Mouse (Mus musculus): ENCODE data around the gene Cnppd1. TPM values are rescaled to one million over a fixed set of nuclear protein-coding genes. Genes with fewer than 3 reads are reported as not detected.
A peak's percentile ranks its signal among the peaks of the same experiment; 100 is the strongest.

Gene Cnppd1
- polyA plus RNA-seq, 1 experiment from 2014 or later, result 40.4 TPM

DNA sequence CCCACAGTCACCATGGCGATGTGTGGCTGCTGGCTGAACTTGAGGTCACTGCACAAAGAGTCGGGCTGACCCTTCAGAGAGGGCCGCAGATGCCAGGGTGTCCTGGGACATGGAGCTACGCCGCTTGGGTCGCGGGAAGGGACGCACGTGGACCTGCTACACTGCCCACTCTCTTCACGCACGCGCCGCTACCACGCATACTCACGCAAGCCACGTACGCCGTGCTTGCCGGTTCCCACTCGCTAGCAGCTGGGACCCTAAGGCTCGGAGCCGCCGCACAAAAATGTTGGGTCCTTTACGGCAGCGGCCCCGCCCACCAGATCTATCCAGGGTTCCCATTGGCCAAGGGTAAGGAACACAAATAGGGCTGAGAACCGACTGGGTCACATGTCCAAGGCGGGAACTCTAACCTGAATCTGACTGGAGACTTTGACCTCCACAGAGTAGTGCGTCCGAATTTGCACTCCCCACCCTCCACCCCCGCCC lies 37.6 kb upstream of the Cnppd1 start, which contains the start of gene Abcb6:
Gene Abcb6 (minus strand): TSS at position 288 of the 486 bp plus-strand sequence.
- Histone ChIP-seq H3K9me3 (no peaks in the 10 kb centered on the region), H3K36me3 (peaks cover 59% of the 10 kb centered on the region), H3K9ac (replicated peaks) (peak within 1 kb of the TSS; percentile 76), H3K4me2 (peak within 1 kb of the TSS; percentile 99), H3K27me3 (no peaks in the 10 kb centered on the region), H3K27ac (peak within 1 kb of the TSS; percentile 31; the same call in 1 of the 2 replicates), H3K4me3 (replicated peaks) (peak within 1 kb of the TSS; percentile 65), H3K4me1 (replicated peaks) (peaks cover 22% of the 10 kb centered on the region)
- ATAC-seq (ENCODE audit: insufficient number of reproducible peaks, insufficient read depth, low FRiP score, low TSS enrichment, low read depth), result peak; percentile 85
- WGBS, result under 1% methylated on average over 31 of the region's 31 CpGs

DNA sequence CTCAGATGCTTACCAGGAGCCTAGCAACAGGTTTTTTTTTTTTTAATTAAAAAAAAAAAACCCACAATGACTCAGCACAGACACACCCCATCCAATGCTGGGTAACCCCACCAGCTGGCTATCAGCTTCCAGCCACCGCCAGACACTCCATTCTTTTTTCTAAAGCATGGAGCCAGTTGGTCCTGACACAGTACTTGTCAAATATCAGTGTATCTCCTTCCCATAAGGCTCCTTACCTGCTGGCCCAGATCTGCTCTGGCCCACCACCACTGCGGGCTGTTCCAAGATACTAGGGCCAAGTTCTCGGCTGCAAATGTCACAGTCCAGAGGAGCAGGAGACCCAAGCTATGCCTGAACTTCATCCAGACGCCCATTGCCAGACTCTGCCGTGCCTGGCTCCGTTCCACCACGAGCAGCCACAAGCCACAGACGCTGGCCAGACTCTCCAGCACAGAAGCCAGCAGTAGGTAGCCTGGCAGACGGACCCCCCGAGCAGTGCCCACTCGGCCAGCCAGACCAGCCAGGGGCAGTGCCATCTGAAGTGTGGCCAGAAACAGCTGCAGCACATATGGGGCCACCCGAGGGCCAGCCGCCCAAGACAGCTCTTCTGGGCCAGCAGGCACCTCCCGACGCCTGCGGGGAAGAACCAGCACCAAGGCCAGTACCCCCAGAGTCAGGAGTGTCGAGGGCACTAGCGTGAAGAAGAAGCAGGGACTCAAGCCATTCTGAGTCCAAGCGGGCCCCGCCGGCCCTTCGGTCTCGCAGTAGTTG lies 37.0 kb upstream of the Cnppd1 start:
- Histone ChIP-seq H3K4me3 (replicated peaks) (peak overlapping the region; percentile 65), H3K9ac (replicated peaks) (peak overlapping the region; percentile 76), H3K9me3 (no peaks in the 10 kb centered on the region), H3K27ac (peak overlapping the region; percentile 31; the same call in 1 of the 2 replicates), H3K27me3 (no peaks in the 10 kb centered on the region), H3K4me1 (replicated peaks) (peaks cover 22% of the 10 kb centered on the region), H3K36me3 (peaks cover 56% of the 10 kb centered on the region), H3K4me2 (peak overlapping the region; percentile 99)
- peak; percentile 26; the same call in 1 of the 2 replicates for ATAC-seq (ENCODE audit: insufficient number of reproducible peaks, insufficient read depth, low FRiP score, low TSS enrichment, low read depth)
- 11% methylated on average over 23 of the region's 23 CpGs for WGBS

DNA sequence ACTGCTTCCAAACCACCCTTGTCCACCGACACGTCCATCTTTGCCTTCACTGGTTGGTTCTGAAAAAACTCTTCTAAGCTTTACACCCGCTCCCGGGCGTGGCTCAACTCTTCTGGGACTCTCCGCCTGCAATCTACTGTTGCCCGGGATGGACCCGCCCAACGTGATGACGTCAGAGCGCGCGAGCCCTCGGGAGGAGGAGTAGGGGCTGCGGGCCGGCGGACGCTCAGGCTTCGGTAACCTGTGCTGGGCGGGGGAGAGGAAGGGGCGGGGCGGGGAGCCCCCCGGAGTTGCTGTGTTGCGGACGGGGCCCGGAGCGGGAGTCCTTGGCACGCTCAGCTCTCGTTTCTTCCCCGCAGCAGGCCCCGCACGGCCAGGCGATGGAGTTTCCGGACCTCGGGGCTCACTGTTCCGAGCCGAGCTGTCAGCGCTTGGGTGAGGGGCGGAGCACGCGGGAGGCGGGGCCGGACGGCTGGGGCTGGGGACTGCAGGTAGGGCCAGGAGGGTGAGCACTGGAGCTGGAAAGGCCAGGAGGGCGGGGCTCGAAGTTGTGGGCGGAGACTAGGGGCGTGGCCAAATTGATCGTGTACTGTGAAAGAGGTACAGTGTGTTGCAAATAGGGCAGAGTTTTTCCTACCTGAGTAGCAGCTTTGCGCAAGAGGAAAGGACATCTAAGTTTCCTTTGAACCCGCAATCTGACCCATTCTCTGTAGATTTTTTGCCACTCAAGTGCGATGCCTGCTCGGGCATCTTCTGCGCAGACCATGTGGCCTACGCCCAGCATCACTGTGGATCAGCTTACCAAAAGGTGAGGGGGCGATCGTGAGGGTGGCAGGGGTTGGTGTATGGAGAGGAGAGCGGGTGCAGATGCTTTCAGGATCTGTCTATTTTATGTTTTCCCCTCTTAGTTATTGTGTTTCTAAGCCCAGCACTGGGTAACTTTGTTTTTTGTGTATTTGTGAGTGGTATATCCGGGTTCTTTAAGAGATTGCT lies 26.3 kb upstream of the Cnppd1 start, which contains the start of gene Zfand2b:
Gene Zfand2b (plus strand): TSS at position 175 of the 993 bp plus-strand sequence.
- Histone ChIP-seq H3K4me2 (peak within 1 kb of the TSS; percentile 69), H3K4me1 (replicated peaks) (peaks cover 11% of the 10 kb centered on the region), H3K9ac (replicated peaks) (peak within 1 kb of the TSS; percentile 54), H3K4me3 (replicated peaks) (peak within 1 kb of the TSS; percentile 70), H3K36me3 (peaks cover 40% of the 10 kb centered on the region), H3K27ac (peak within 1 kb of the TSS; percentile 91), H3K9me3 (no peaks in the 10 kb centered on the region), H3K27me3 (no peaks in the 10 kb centered on the region)
- 1% methylated on average over 59 of the region's 59 CpGs for WGBS
- peak; percentile 97 for ATAC-seq (ENCODE audit: insufficient number of reproducible peaks, insufficient read depth, low FRiP score, low TSS enrichment, low read depth)

DNA sequence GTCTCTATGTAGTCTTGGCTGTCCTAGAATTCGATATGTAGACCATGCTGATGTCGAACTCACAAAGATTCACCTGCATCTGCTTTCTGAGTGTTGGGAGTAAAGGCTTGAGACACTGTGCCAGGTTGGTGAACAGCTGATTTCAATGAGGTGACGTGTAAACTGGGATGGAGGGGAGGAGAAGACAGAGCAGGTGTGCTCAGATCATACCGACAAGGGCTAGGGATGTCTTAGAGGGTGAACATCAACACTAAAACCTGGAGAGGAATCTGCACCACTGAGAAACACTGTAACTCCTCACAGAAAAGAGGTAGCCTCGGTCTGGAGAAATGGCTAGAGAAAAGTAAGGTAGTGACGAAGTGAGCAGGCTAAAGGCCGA lies 25.6 kb upstream of the Cnppd1 start:
- H3K36me3 ChIP-seq, result peaks cover 33% of the 10 kb centered on the region
- ATAC-seq (ENCODE audit: insufficient number of reproducible peaks, insufficient read depth, low FRiP score, low TSS enrichment, low read depth), result peak; percentile 45
- peaks cover 11% of the 10 kb centered on the region for H3K4me1 ChIP-seq (replicated peaks)
- WGBS, result 9% methylated on average over 7 of the region's 7 CpGs
- H3K27me3 ChIP-seq, result no peaks in the 10 kb centered on the region
- H3K9me3 ChIP-seq, result no peaks in the 10 kb centered on the region
- H3K9ac ChIP-seq (replicated peaks), result peak overlapping the region; percentile 54
- H3K4me3 ChIP-seq (replicated peaks), result peak overlapping the region; percentile 70
- peak overlapping the region; percentile 91; the same call in 1 of the 2 replicates for H3K27ac ChIP-seq
- H3K4me2 ChIP-seq, result peak overlapping the region; percentile 69

DNA sequence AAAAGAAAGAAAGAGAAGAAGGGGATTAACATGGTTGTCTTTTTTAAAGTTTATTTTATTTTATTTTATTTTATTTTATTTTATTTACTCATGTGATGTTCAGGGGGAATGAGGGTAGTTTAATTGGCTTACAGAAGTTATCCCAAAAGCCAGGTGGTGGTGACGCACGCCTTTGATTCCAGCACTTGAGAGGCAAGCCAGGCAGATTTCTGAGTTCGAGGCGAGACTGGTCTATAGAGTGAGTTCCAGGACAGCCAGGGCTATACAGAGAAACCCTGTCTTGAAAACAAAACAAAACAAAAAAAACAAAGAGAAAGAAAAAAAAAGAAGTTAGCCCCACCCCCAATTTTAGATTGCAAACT lies 17.7 kb upstream of the Cnppd1 start:
- 0 out of 2 replicates have a peak, but pooled peaks cover 2% of the 10 kb centered on the region for H3K27me3 ChIP-seq
- no peak overlapping the region for H3K4me2 ChIP-seq
- H3K4me3 ChIP-seq (replicated peaks), result no peak overlapping the region
- no peak overlapping the region for H3K27ac ChIP-seq
- H3K4me1 ChIP-seq (replicated peaks), result no peaks in the 10 kb centered on the region
- ATAC-seq (ENCODE audit: insufficient number of reproducible peaks, insufficient read depth, low FRiP score, low TSS enrichment, low read depth), result no peak
- no peaks in the 10 kb centered on the region for H3K36me3 ChIP-seq
- WGBS, result 85% methylated on average over 4 of the region's 4 CpGs
- no peaks in the 10 kb centered on the region for H3K9me3 ChIP-seq
- H3K9ac ChIP-seq (replicated peaks), result no peak overlapping the region

DNA sequence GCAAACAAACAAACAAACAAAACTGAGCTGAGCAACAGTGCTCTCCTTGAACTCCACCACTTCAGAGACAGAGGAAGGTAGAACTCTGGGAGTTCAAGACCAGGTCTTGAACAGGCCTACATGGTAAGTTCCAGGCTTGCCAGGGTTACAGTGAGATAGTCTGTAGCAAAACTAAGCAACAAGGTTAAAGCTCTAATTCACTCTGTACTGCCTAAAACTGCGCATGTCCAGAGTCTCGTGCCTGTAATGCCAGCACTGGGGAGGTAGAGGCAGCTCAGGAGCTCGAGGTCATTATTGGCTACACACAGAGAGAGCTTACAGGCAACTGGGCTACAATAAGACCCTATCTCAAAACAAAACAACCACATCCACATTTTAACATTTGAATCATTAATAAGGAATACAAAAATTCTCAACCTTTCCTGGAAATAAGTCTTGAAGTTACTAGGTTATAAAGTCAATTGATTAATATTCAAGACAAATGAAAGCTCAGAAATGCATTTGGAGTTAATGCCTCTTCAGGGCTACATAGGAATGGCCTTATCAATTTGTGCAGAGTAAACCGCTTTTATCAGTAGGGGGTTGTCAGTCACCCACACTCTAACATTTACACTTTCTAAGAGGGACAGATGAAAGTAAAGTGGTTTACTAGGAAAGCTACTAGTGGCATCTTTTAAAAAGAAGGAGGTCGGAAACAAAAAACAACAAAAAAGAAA lies 17.2 kb upstream of the Cnppd1 start:
- WGBS, result 71% methylated on average over 5 of the region's 5 CpGs
- H3K9me3 ChIP-seq, result no peaks in the 10 kb centered on the region
- H3K4me2 ChIP-seq, result no peak overlapping the region
- no peak for ATAC-seq (ENCODE audit: insufficient number of reproducible peaks, insufficient read depth, low FRiP score, low TSS enrichment, low read depth)
- 0 out of 2 replicates have a peak, but pooled peaks cover 2% of the 10 kb centered on the region for H3K27me3 ChIP-seq
- H3K4me3 ChIP-seq (replicated peaks), result no peak overlapping the region
- no peak overlapping the region for H3K27ac ChIP-seq
- no peak overlapping the region for H3K9ac ChIP-seq (replicated peaks)
- H3K4me1 ChIP-seq (replicated peaks), result no peaks in the 10 kb centered on the region
- no peaks in the 10 kb centered on the region for H3K36me3 ChIP-seq

DNA sequence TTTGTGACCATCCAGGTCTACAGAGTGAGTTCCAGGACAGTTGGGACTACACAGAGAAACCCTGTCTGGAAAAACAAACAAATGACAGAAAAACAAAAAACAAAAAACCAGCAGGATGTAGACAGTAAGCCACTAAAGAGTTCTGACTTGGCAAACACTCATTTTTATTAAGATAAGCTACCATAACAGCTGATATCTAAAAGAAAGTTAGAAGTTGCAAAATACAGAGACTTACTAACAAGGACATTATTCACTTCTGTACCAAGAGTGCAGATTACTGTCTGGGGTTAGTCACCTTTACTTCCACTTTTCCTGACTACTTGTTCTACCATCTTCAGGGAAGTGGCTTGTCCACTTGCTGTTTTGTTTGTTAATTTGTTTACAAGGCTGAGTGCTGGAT lies 16.5 kb upstream of the Cnppd1 start:
- H3K9ac ChIP-seq (replicated peaks), result no peak overlapping the region
- ATAC-seq (ENCODE audit: insufficient number of reproducible peaks, insufficient read depth, low FRiP score, low TSS enrichment, low read depth), result no peak
- no peak overlapping the region for H3K4me2 ChIP-seq
- H3K27ac ChIP-seq, result no peak overlapping the region
- H3K4me1 ChIP-seq (replicated peaks), result no peaks in the 10 kb centered on the region
- no peaks in the 10 kb centered on the region for H3K36me3 ChIP-seq
- H3K9me3 ChIP-seq, result no peaks in the 10 kb centered on the region
- no peak overlapping the region for H3K4me3 ChIP-seq (replicated peaks)
- H3K27me3 ChIP-seq, result 0 out of 2 replicates have a peak, but pooled peaks cover 2% of the 10 kb centered on the region

DNA sequence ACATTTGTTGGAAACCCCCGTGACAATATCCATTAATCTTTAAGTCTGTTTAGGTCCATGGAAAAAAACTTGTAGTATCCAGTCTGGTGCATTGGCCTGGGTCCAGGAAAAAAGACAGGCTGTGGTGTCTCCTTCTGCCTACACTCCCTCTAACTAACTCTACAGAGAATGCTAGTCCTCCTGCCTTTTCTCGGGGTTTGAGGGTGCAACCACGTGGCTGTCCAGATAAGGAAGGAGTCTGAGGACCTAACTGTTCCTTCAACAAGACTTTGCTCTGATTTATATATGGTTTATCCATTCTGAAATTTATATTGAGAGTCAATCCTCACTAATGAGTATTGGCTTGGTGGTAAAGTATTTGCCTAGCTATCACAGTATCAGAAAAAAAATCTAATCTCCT lies 13.3 kb upstream of the Cnppd1 start:
- H3K27me3 ChIP-seq, result 0 out of 2 replicates have a peak, but pooled peaks cover 2% of the 10 kb centered on the region
- H3K36me3 ChIP-seq, result no peaks in the 10 kb centered on the region
- no peak overlapping the region for H3K27ac ChIP-seq
- no peak for ATAC-seq (ENCODE audit: insufficient number of reproducible peaks, insufficient read depth, low FRiP score, low TSS enrichment, low read depth)
- H3K4me1 ChIP-seq (replicated peaks), result no peaks in the 10 kb centered on the region
- no peak overlapping the region for H3K9ac ChIP-seq (replicated peaks)
- 61% methylated on average over 3 of the region's 3 CpGs for WGBS
- no peak overlapping the region for H3K4me3 ChIP-seq (replicated peaks)
- H3K9me3 ChIP-seq, result no peaks in the 10 kb centered on the region
- H3K4me2 ChIP-seq, result no peak overlapping the region

DNA sequence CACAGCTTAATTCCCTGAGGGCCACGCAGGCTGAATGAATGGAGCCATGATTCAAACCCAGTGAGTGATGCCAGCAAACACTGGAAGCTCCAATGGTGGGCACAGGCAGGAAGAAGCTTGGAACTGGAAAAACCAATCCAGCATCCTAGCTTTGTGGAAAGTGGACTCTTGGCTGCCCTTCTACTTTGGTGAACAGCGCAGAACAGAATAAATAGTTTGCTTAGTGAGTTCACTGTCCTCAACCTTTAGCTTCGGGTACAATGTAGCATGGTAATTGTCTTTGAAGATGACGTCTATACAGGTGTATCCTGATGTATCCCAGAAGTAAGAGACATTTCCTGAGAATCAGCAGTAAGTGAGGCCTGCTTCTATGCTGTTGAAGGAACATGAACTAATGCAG lies 6.2 kb upstream of the Cnppd1 start:
- Histone ChIP-seq H3K4me2 (no peak overlapping the region), H3K4me3 (replicated peaks) (no peak overlapping the region), H3K27me3 (no peaks in the 10 kb centered on the region), H3K36me3 (peaks cover 54% of the 10 kb centered on the region), H3K9me3 (no peaks in the 10 kb centered on the region), H3K4me1 (replicated peaks) (peaks cover 5% of the 10 kb centered on the region), H3K9ac (replicated peaks) (no peak overlapping the region), H3K27ac (no peak overlapping the region)
- ATAC-seq (ENCODE audit: insufficient number of reproducible peaks, insufficient read depth, low FRiP score, low TSS enrichment, low read depth), result no peak
- WGBS, result 90% methylated on average over 4 of the region's 4 CpGs

DNA sequence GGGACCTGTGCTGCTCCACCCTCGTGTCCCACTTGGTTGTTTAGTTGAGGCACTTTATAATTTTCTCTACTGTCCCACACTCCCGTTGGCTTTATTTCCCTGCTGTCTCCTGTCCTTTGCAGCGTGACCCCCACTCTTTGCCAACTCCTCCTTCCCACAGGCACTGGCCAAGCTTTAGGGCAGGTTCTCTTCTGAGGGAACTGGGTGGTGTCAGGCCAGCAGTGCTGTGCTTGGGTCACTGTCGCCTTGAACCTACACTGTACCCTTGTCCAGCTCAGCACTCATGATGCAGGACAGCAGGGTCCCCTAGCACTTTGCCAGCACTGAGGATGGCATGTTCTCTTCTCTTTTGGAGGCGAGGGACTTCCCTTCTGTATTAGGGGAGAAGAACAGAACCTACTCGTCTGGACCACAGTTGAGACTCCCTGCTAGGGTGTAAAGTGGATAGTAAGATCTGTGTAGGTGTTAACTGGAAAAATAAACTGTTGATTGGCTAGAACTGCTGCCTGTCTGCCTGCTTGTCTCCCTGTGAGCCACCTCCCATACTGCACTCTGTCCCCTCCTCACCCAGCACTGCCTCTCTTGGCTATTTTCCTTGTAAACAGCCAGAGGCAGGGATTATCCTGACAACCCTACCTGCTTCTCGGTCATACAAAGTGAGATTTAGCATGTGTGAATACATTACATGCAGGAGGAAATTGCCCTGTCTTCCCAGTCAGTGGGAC lies 5.1 kb upstream of the Cnppd1 start:
- Histone ChIP-seq H3K27ac (no peak overlapping the region), H3K9ac (replicated peaks) (no peak overlapping the region), H3K36me3 (peaks cover 54% of the 10 kb centered on the region), H3K27me3 (no peaks in the 10 kb centered on the region), H3K4me3 (replicated peaks) (no peak overlapping the region), H3K4me1 (replicated peaks) (peaks cover 8% of the 10 kb centered on the region), H3K4me2 (no peak overlapping the region), H3K9me3 (no peaks in the 10 kb centered on the region)
- ATAC-seq (ENCODE audit: insufficient number of reproducible peaks, insufficient read depth, low FRiP score, low TSS enrichment, low read depth), result no peak
- WGBS, result 74% methylated on average over 7 of the region's 7 CpGs
